Mouse (Mus musculus) lung, postnatal 0 days (tissue): ENCODE measurements around the gene Pappa. TPM values are rescaled to one million over a fixed set of nuclear protein-coding genes. Genes with fewer than 3 reads are reported as not detected.

Experiments
- ATAC-seq: fragments of 200-750 bp; cut with Nextera tagmentation; 2 replicates; pipeline ENCODE4 v1.8.0; 2017; ENCODE audit warnings: moderate library complexity
- DNase-seq: peaks from one replicate; pipeline ENCODE4 v3.0.0-alpha.2; 2016; ENCODE audit warnings: low spot score
- H3K27ac ChIP-seq: fragments of 300-500 bp; sonication (generic); 2 replicates; pipeline ENCODE4 v1.5.1; 2014; ENCODE audit warnings: antibody characterized with exemption, mild to moderate bottlenecking, low read length, mixed read lengths
- H3K27me3 ChIP-seq: fragments of 300-500 bp; sonication (generic); replicated peaks from 2 replicates; pipeline ENCODE4 v1.6.1; 2014; ENCODE audit warnings: low read length, mixed read lengths; ENCODE audit not compliant: insufficient read depth
- H3K36me3 ChIP-seq: fragments of 300-500 bp; sonication (generic); 2 replicates; pipeline ENCODE4 v1.6.1; 2014; ENCODE audit warnings: low read length, mixed read lengths; ENCODE audit not compliant: insufficient read depth
- H3K4me1 ChIP-seq: fragments of 300-500 bp; sonication (generic); 2 replicates; pipeline ENCODE4 v1.6.1; 2014; ENCODE audit warnings: antibody characterized with exemption, low read depth, low read length, mixed read lengths; ENCODE audit not compliant: insufficient read depth
- H3K4me2 ChIP-seq: fragments of 300-500 bp; sonication (generic); replicated peaks from 2 replicates; pipeline ENCODE4 v1.6.1; 2014; ENCODE audit warnings: low read depth, mild to moderate bottlenecking, low read length, moderate library complexity, mixed read lengths
- H3K4me3 ChIP-seq: fragments of 300-500 bp; sonication (generic); 2 replicates; pipeline ENCODE4 v1.5.1; 2014; ENCODE audit warnings: low read depth, low read length
- H3K9ac ChIP-seq: fragments of 300-500 bp; sonication (generic); replicated peaks from 2 replicates; pipeline ENCODE4 v1.6.1; 2014; ENCODE audit warnings: low read depth, mild to moderate bottlenecking
- H3K9me3 ChIP-seq: fragments of 300-500 bp; sonication (generic); 2 replicates; pipeline ENCODE4 v1.6.1; 2016; ENCODE audit warnings: low read length, mixed read lengths
- CTCF ChIP-seq: IDR thresholded peaks from 2 replicates; pipeline ENCODE4 v1.5.1; 2016; ENCODE audit warnings: antibody characterized with exemption, mild to moderate bottlenecking
- EP300 ChIP-seq: IDR thresholded peaks from 2 replicates; pipeline ENCODE4 v1.6.1; 2016; ENCODE audit warnings: antibody characterized with exemption, mild to moderate bottlenecking, control low read depth
- WGBS: fragments of 180-500 bp; shearing (Covaris S2); extraction: QIAGEN DNeasy Blood & Tissue Kit; methylation state at CpG from one replicate; pipeline ENCODE4 v1.1.7; 2014; 5-methylcytosine and 5-hydroxymethylcytosine counted together
- polyA plus RNA-seq: library from polyadenylated mRNA; unstranded; fragments of >200 nt; fragmentation: Nextera tagmentation; extraction: Ambion mirVana; gene quantifications from 2 replicates; pipeline ENCODE4 v1.2.1, GENCODE M21; 2015

Gene Pappa
- polyA plus RNA-seq, result 0.30 and 0.31 TPM in 2 replicates

GRCm38 (mm10) chr4:65123741-65124224, at the start of gene Pappa:
Pappa (plus strand) TSS chr4:65124174.
- 2% methylated on average over 16 of the region's 16 CpGs for WGBS
- no peaks in the 10 kb centered on the region for H3K9me3 ChIP-seq
- no peak within 1 kb of the TSS; the same call in none of the 2 replicates for H3K9ac ChIP-seq
- H3K27me3 ChIP-seq, result peaks cover 4% of the 10 kb centered on the region
- no peak for ATAC-seq
- no peak within 1 kb of the TSS for H3K27ac ChIP-seq
- no peak for TF ChIP-seq EP300
- TF ChIP-seq CTCF, result no peak
- H3K4me2 ChIP-seq, result peak within 1 kb of the TSS; percentile 87
- H3K36me3 ChIP-seq, result no peaks in the 10 kb centered on the region
- DNase-seq, result peak; percentile 26
- no peaks in the 10 kb centered on the region for H3K4me1 ChIP-seq
- peak within 1 kb of the TSS; percentile 52 for H3K4me3 ChIP-seq

- H3K36me3 ChIP-seq, result no peaks in the 10 kb centered on the region
- 70% methylated on average over 6 of the region's 6 CpGs for WGBS
- no peaks in the 10 kb centered on the region for H3K27me3 ChIP-seq
- no peak overlapping the region for H3K4me2 ChIP-seq
- H3K27ac ChIP-seq, result no peak overlapping the region
- H3K4me1 ChIP-seq, result no peaks in the 10 kb centered on the region
- H3K4me3 ChIP-seq, result no peak overlapping the region
- H3K9me3 ChIP-seq, result no peaks in the 10 kb centered on the region
- DNase-seq (no peak), ATAC-seq (no peak)
- TF ChIP-seq EP300 (no peak), CTCF (no peak)
- no peak overlapping the region for H3K9ac ChIP-seq
Measured at GRCm38 (mm10) chr4:65077906-65078615, 45.9 kb upstream of the Pappa start.

GRCm38 (mm10) chr4:65086864-65087263, 37.1 kb upstream of the Pappa start:
- no peak overlapping the region for H3K4me3 ChIP-seq
- no peak for DNase-seq
- WGBS, result 73% methylated on average over 1 of the region's 1 CpGs
- no peaks in the 10 kb centered on the region for H3K9me3 ChIP-seq
- H3K4me2 ChIP-seq, result no peak overlapping the region
- H3K27ac ChIP-seq, result no peak overlapping the region
- no peak for ATAC-seq
- H3K4me1 ChIP-seq, result no peaks in the 10 kb centered on the region
- no peak overlapping the region for H3K9ac ChIP-seq
- no peaks in the 10 kb centered on the region for H3K36me3 ChIP-seq
- H3K27me3 ChIP-seq, result no peaks in the 10 kb centered on the region
- no peak for TF ChIP-seq EP300

GRCm38 (mm10) chr4:65087592-65087991, 36.4 kb upstream of the Pappa start:
- Histone ChIP-seq H3K27ac (no peak overlapping the region), H3K27me3 (no peaks in the 10 kb centered on the region), H3K4me1 (no peaks in the 10 kb centered on the region), H3K4me2 (no peak overlapping the region), H3K9me3 (no peaks in the 10 kb centered on the region), H3K36me3 (no peaks in the 10 kb centered on the region), H3K9ac (no peak overlapping the region), H3K4me3 (no peak overlapping the region)
- WGBS, result 79% methylated on average over 5 of the region's 5 CpGs
- no peak for ATAC-seq
- DNase-seq, result no peak
- TF ChIP-seq CTCF, result no peak
- no peak for TF ChIP-seq EP300

- H3K4me1 ChIP-seq, result no peaks in the 10 kb centered on the region
- 9% methylated on average over 1 of the region's 1 CpGs for WGBS
- no peak overlapping the region for H3K4me3 ChIP-seq
- no peaks in the 10 kb centered on the region for H3K36me3 ChIP-seq
- H3K27ac ChIP-seq, result no peak overlapping the region
- TF ChIP-seq CTCF, result peak; percentile 41
- no peak for TF ChIP-seq EP300
- no peaks in the 10 kb centered on the region for H3K9me3 ChIP-seq
- H3K9ac ChIP-seq, result no peak overlapping the region
- ATAC-seq (no peak), DNase-seq (no peak)
- no peaks in the 10 kb centered on the region for H3K27me3 ChIP-seq
- no peak overlapping the region for H3K4me2 ChIP-seq
Measured at GRCm38 (mm10) chr4:65092191-65092590, 31.8 kb upstream of the Pappa start.

- Histone ChIP-seq H3K4me3 (no peak overlapping the region), H3K27ac (no peak overlapping the region), H3K9ac (no peak overlapping the region), H3K36me3 (no peaks in the 10 kb centered on the region), H3K27me3 (peaks cover 4% of the 10 kb centered on the region), H3K9me3 (no peaks in the 10 kb centered on the region), H3K4me2 (no peak overlapping the region), H3K4me1 (no peaks in the 10 kb centered on the region)
- DNase-seq (no peak), ATAC-seq (no peak)
- TF ChIP-seq CTCF (peak; percentile 25), EP300 (no peak)
- WGBS, result 63% methylated on average over 1 of the region's 1 CpGs
Measured at GRCm38 (mm10) chr4:65120329-65120728, 3.6 kb upstream of the Pappa start.
